Mouse (Mus musculus): ENCODE measurements at regions not wholly inside any gene's neighbourhood (a gene's known extent, or its start where the extent isn't known, plus 50 kb on each side); places are given as distances from the start of the nearest gene placed in this dataset.

DNA sequence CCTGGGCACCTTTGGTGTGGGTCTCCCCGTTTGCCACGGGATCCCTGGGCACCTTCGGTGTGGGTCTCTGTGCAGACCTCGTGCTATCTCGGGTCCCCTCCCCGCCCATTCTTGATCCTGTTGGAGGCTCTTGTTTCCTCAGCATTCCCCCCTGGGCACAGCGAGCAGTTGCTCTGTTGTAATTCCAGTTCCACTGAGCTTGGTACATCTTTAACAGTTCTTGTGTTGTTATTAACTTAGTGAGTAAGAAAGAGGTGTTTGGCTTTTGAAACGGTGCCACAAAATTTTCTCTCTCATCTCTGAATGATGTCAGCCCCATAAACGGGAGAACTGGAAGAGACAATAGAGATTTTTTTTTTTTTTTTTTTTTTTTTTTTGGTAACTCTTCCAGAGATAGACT, 187.7 kb upstream of the 4930412O13Rik start:
- TF ChIP-seq ZC3H11A (IDR thresholded peaks at IDR 0.05; ENCODE audit: borderline replicate concordance, low read depth, low read length) = no peak
- no peak for TF ChIP-seq HCFC1 (IDR thresholded peaks at IDR 0.05; ENCODE audit: borderline replicate concordance, insufficient read depth, low read length)
